Mouse (Mus musculus) erythroblast, embryonic 14.5 days (primary cell): Measurements from ENCODE around the gene Ccdc180. TPM values are rescaled to one million over a fixed set of nuclear protein-coding genes. Genes with fewer than 3 reads are reported as not detected.
A peak's percentile ranks its signal among the peaks of the same experiment; 100 is the strongest.

Source experiments
- H3K27me3 ChIP-seq: 2 replicates; pipeline ENCODE4 v1.6.1; 2012; ENCODE audit warnings: inconsistent platforms; ENCODE audit not compliant: control insufficient read depth
- H3K36me3 ChIP-seq: 2 replicates; pipeline ENCODE4 v1.6.1; 2012; ENCODE audit warnings: mild to moderate bottlenecking, inconsistent platforms; ENCODE audit not compliant: control insufficient read depth
- H3K4me1 ChIP-seq: 2 replicates; pipeline ENCODE4 v1.6.1; 2012; ENCODE audit warnings: inconsistent platforms; ENCODE audit not compliant: control insufficient read depth
- H3K4me3 ChIP-seq: replicated peaks from 2 replicates; pipeline ENCODE3; 2012; ENCODE audit warnings: moderate library complexity, mild to moderate bottlenecking, inconsistent platforms
- H3K9me3 ChIP-seq: 2 replicates; pipeline ENCODE4 v1.6.1; 2012; ENCODE audit warnings: low read length, inconsistent platforms, mixed read lengths; ENCODE audit not compliant: control insufficient read depth
- GATA1 ChIP-seq: IDR thresholded peaks from 2 replicates; pipeline ENCODE4 v1.6.1; 2012; ENCODE audit warnings: low read length, inconsistent platforms, mixed read lengths
- TAL1 ChIP-seq: IDR thresholded peaks from 3 replicates; pipeline ENCODE4 v1.6.1; 2012; ENCODE audit warnings: low read length, inconsistent platforms, mixed read lengths
- polyA plus RNA-seq: library from polyadenylated mRNA; stranded (reverse); fragments of >175 nt; gene quantifications from 2 replicates; pipeline ENCODE4 v1.2.3, GENCODE M21; 2012

Gene Ccdc180
- polyA plus RNA-seq, 1 experiment, result not detected

GRCm38 (mm10) chr4:45964771-45965439, 74.8 kb downstream of the Ccdc180 start, which contains the start of gene Tdrd7:
Gene Tdrd7 (plus strand): TSS chr4:45965334.
- TF ChIP-seq TAL1, result no peak
- no peak for TF ChIP-seq GATA1

DNA sequence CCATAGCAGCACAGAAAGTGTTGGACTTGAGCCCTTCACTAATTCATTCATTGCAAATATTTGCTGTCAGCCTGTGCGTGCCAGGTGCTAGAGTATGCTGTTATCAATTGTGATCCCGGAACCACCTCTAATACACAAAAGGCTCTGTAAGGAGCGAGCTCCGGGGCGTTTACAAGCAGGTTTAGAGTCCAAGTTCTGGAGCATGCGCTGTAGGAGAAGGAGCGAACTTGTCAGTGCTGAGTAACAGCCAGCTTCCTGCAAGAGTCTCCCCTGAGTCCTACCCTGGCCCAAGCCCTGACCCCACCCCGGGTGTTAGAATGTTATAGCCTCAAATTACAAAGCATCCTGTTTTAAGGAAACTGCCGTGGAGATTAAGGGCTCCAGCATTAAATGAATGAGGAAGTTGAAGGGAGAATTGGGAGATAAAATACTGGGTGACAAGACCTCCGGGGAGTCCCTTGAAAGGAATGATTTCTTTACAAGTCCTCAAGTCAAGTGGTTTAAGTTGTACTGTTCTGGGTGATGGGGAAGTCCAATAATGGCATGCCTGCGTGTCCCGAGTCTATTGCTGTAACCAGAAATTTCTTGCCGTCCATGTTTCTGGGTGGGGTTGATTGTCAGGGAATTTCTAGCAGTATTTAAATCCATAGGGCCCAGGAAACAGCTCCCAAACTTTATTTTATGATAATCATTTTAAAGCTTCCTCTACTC, 75.8 kb downstream of the Ccdc180 start:
- no peaks in the 10 kb centered on the region for H3K36me3 ChIP-seq
- H3K27me3 ChIP-seq, result peaks cover 26% of the 10 kb centered on the region
- no peak for TF ChIP-seq TAL1
- TF ChIP-seq GATA1, result no peak
- no peaks in the 10 kb centered on the region for H3K9me3 ChIP-seq
- H3K4me3 ChIP-seq, result no peak overlapping the region
- no peaks in the 10 kb centered on the region for H3K4me1 ChIP-seq

More at GRCm38 (mm10) chr4:45964771-45965439, 74.8 kb downstream of the Ccdc180 start, which contains the start of gene Tdrd7:
- H3K27me3 ChIP-seq, result peaks cover 18% of the 10 kb centered on the region
- H3K36me3 ChIP-seq, result no peaks in the 10 kb centered on the region
- no peak within 1 kb of the TSS for H3K4me3 ChIP-seq
- no peaks in the 10 kb centered on the region for H3K4me1 ChIP-seq
- no peaks in the 10 kb centered on the region for H3K9me3 ChIP-seq

DNA sequence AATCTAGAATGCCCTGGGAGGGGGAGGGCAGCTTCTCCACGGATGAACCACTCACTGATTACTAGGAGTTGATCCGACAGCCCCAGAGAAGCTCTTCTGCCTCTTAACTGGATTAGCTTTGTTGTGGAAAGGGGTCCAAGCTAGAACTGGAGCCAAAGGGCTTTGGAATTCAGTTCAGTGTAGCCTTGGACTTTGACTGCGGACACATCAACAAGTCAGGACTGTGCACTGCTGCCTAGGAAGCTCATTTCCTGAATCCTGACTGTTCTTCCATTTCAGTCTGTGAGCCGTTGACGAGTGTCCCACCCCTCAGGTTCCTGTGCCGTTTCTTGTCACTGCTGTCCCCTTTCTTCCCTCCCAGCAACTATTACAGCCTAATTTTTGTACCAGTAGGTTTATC, 76.6 kb downstream of the Ccdc180 start:
- Histone ChIP-seq H3K4me1 (no peaks in the 10 kb centered on the region), H3K36me3 (no peaks in the 10 kb centered on the region), H3K4me3 (no peak overlapping the region), H3K9me3 (no peaks in the 10 kb centered on the region), H3K27me3 (peaks cover 32% of the 10 kb centered on the region)
- TF ChIP-seq GATA1 (no peak), TAL1 (no peak)

DNA sequence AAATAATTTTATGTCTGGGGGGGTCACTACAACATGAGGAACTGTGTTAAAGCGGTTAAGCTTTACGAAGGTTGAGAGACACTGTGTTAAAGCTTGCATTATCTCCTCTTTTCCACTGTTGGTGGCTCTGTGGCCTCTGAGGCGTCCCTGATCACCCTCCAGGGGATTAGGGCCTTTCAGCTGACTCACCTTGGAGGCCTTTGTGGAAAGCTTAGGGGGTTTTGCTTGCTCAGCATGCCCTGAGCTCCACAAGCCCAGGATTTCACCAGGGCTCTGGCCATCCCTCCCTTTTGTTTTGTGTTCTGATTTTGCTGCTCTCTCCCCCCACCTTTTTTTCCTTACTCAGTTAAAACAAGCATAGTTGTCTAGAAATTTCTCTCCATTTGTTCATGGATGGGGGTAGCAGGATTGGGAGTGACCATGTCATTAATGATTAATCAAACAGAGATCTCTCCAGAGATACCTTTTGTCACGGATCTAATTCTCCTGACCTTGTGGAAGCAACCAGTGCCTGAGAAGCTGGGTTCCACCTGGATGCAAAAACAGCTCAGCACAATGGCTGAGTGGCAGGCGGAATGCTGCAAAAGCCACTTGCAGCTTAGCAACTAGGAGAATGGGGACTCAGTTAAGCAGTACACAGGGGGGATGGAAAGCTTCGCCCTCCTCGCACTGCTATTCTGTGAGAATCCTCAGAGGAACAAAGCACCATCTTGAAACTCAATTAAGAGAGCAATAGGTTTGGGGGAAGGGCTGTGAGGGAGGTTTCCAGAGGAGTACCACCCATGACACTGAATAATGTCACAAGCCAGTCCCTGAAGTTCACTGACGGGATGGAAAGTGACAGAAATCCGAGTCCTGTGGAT, 77.6 kb downstream of the Ccdc180 start:
- Histone ChIP-seq H3K9me3 (no peaks in the 10 kb centered on the region), H3K4me1 (peaks cover 10% of the 10 kb centered on the region), H3K27me3 (peaks cover 42% of the 10 kb centered on the region), H3K4me3 (no peak overlapping the region), H3K36me3 (no peaks in the 10 kb centered on the region)
- no peak for TF ChIP-seq GATA1

DNA sequence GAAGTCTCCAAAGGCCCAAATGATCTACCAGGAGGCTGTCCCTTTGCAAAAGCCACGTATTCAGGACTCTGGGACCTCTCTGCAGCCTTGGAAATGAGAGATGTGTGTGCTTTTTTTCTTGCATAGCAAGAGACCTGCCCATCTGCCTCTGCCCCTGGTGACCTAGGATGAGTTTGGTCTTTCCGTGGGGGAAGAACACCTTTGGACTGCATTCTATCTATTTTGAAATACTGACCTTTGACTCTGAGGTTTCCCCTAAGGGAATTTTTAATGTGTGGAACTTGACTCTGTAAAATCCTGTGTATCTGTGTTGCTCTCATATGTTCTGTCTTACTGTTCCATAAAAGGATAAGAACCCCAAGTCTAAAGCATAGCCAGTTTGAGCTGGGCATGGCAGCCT, 78.9 kb downstream of the Ccdc180 start:
- peaks cover 14% of the 10 kb centered on the region for H3K4me1 ChIP-seq

DNA sequence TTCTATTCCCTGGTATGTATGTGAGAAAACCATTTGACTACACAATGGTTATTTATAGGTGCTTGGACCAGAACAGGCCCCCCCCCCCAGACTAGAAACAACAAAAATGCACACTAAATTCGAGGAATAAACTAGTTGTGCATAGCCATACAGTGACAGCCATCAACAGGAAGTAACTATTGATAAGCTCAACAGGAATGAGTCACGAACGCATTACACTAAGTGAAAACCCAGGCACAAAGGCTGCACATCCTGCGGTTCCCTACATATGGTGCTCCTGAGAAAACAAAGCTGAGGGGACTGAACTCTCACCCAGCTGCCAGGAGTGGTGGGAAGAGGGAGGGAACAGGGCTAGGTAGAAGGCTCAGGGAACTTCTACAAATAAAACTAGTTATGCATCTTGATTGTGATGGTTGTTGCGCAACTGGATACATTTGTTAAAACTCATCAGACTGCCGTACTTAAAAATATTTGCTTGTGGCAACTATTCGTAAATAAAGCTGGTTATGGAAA, 80.0 kb downstream of the Ccdc180 start:
- H3K4me3 ChIP-seq, result no peak overlapping the region
- peaks cover 14% of the 10 kb centered on the region for H3K4me1 ChIP-seq
- H3K36me3 ChIP-seq, result no peaks in the 10 kb centered on the region
- H3K27me3 ChIP-seq, result peaks cover 66% of the 10 kb centered on the region
- TF ChIP-seq TAL1 (no peak), GATA1 (no peak)
- no peaks in the 10 kb centered on the region for H3K9me3 ChIP-seq

More for the DNA sequence above, 78.9 kb downstream of the Ccdc180 start:
- H3K4me3 ChIP-seq, result no peak overlapping the region
- no peaks in the 10 kb centered on the region for H3K36me3 ChIP-seq
- no peak for TF ChIP-seq GATA1
- TF ChIP-seq TAL1, result no peak
- no peaks in the 10 kb centered on the region for H3K9me3 ChIP-seq
- peaks cover 55% of the 10 kb centered on the region for H3K27me3 ChIP-seq

DNA sequence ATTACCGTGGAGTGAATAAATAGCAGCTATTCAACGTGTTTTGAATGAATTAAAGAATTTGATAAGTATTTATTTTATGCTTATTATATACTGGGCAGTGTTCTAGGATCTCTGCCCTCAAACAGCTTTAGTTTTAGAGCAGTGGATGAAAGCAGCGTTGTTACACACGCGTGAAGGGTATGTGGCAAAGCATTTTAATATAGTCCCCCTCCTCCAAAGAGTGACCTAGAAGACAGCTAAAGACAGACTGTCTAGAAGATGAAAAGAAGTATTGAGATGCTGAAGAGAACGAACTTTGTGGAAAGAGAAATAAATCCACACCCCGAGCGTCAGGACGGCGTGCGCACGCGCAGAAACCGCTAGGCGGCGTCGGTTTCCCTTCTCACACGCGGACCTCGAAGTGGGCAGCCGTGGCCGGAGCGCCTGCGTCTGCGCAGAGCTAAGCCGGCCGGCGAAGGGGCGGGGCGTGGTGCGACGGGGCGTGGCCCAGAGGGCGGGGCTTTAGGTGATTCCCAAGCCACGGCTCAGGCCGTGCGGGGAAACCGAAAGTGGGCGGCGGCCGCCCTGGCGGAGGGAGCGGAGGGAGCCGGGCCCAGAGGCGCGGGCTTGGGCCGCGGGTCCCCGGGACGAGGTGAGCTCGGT, 81.8 kb downstream of the Ccdc180 start:
- no peak for TF ChIP-seq GATA1
- no peak for TF ChIP-seq TAL1
- Histone ChIP-seq H3K36me3 (no peaks in the 10 kb centered on the region), H3K9me3 (no peaks in the 10 kb centered on the region), H3K27me3 (peaks cover 70% of the 10 kb centered on the region), H3K4me1 (peaks cover 14% of the 10 kb centered on the region), H3K4me3 (peak overlapping the region; percentile 81)

DNA sequence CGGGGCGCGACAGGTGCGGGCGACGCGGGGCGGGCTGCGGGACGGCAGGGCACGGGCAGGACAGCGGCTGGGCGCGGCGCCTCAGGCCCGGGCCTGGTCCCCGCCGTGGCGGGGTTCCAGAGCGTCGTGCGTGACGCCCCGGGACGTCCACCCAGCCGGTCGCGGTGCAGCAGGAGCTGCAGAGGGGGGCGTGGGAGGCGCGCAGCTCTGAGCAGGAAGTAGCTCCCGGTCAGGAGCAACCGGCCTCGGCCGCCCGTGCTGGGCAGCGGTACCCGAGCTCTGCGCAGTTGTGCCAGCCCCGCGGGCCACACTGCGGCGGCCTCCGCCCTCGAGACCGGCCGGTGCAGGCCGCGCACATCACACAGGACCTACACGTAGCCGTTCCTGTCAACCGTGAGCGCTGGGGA, 82.3 kb downstream of the Ccdc180 start:
- H3K27me3 ChIP-seq, result peaks cover 71% of the 10 kb centered on the region
- H3K9me3 ChIP-seq, result no peaks in the 10 kb centered on the region
- peak overlapping the region; percentile 81 for H3K4me3 ChIP-seq
- H3K36me3 ChIP-seq, result no peaks in the 10 kb centered on the region
- peaks cover 14% of the 10 kb centered on the region for H3K4me1 ChIP-seq
- TF ChIP-seq GATA1, result no peak
- TF ChIP-seq TAL1, result no peak
